Mouse (Mus musculus) left cerebral cortex, postnatal 4 days (tissue): ENCODE results near the gene Gfi1b. TPM values are rescaled to one million over a fixed set of nuclear protein-coding genes. Genes with fewer than 3 reads are reported as not detected.

ENCODE experiments used
- DNase-seq: peaks from one replicate; pipeline ENCODE4 v3.0.0-alpha.2; 2022
- intact Hi-C: fragments of 180-260 bp; cut with DNase I; formaldehyde crosslinking; loops from one replicate; pipeline ENCODE4 v1.15.1; 2025
- total RNA-seq, 2 experiments: library from RNA; stranded (reverse); gene quantifications; 2 replicates each; pipeline ENCODE4 v1.2.3; 2021

The Gfi1b gene
- total RNA-seq, 2 experiments from 2014 or later = not detected

GRCm38 (mm10) chr2:28624870-28625269 lies 3.1 kb upstream of the Gfi1b start:
- intact Hi-C loops = no loop called here
- no peak for DNase-seq

GRCm38 (mm10) chr2:28622521-28623124 lies 841 bp upstream of the Gfi1b start:
- DNase-seq = peak; percentile 62
- intact Hi-C loops = no loop called here

- intact Hi-C loops = no loop called here
- no peak for DNase-seq
Observed at GRCm38 (mm10) chr2:28621111-28621510, 671 bp downstream of the Gfi1b start.

DNA sequence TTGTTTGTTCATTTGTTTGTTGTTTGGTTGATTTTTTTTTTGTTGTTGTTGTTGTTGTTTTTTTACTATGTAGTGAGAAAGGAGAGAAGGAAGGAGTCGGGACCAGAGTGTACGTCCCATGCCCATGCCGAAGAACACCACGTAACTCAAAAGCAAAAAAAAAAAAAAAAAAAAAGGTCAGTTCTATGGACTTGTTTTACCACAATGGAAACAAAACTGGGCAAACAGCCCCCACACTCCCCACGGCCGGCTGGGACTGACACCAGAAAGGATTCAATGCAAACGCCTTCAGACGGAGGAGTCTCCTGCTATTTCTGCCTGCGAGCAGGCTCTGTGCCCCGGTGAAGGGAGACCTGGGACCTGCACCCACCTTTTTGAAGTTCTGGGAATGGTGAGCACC lies 1.3 kb downstream of the Gfi1b start:
- intact Hi-C loops = no loop called here
- no peak for DNase-seq

DNA sequence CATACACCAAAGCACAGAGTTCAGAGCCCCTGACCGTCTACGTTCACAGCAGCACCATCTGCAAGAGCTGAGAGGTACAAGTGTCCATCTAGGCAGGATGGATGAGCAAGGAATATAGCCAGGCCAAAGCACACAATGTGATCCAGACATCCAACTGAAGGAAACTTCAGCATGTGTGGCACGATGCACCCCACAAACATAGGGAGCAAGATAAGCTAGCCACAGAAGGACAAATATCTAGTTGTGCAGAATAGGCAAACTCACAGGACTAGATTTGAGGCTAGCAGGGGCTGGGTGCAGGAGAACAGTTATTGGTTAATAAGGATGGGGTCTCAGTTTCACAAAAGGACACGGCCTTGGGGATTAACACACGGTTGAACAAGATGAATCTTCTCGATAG lies 2.4 kb downstream of the Gfi1b start:
- intact Hi-C loops = no loop called here
- DNase-seq = no peak

DNA sequence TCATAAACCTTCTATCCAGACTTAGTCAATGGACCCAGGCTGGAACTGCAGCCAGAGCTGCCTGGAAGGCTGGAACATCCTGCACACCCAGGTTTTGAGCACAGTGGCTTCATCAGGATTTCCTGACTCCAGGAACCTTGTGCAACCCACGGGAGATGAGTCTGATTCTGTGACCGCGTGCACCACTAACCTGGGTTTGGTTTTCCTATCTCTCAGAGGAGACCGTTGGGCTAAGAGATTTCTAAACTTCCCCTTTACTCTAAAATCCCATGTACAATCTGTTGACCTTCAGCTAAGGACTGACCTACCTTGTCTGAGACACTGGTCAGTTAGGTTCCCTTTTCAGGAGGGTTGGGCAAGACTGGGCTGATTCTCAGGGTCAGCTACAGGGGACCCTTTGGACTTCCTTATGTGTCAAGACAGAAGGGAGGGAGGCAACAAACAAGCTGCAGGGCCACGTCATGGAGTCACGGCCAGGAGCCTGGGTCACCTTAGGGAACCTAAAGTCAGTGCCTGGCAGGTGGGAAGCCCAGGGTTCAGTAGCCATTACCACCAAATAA lies 2.9 kb downstream of the Gfi1b start:
- DNase-seq = no peak
- intact Hi-C loops = no loop called here

DNA sequence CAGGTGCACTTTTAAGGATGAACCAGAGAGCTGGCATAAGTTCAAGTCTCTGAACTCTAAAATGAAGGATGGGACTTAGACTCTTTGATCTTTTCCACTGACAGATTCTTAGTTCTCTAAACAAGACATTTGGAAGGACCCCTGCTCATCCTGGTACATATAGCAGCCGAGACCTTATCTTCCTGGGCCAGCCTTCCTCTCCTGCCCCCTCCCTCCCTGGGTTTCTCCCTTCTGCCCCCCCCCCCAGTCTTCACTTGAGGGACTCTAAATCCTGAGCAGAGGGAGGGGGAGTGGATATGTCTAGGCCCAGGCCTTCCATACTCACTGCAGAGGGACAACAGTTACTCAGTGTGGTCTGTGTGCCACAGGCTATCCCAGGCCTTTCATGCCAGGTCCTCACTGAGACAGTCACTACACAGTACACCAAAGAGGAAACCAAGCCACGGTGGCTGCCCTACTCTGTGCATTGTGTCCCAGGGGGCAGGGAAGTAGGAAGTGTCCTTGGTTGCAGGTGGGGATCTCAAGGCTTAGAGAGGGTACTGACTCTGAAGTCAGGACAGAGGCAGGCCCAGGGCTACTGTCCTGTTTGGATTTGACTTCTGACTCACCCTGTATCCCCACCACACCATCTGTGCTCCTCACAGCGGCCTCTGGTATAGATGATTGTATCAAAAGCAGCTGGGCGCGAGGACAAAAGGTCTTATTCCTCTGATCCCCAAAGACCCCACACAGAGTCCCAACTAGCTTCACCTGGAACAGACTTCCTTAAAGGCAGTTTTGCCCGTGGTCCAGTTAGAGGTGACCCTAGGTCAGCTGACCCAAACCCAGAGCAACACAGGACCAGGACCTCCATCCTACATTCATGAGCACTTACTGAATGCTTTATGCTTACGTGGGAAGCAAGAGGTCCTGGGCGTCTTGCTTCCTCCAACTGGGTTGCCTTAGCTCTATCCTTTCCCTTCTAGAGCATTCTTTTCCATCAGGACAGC lies 4.0 kb downstream of the Gfi1b start:
- no peak for DNase-seq
- intact Hi-C loops = no loop called here

DNA sequence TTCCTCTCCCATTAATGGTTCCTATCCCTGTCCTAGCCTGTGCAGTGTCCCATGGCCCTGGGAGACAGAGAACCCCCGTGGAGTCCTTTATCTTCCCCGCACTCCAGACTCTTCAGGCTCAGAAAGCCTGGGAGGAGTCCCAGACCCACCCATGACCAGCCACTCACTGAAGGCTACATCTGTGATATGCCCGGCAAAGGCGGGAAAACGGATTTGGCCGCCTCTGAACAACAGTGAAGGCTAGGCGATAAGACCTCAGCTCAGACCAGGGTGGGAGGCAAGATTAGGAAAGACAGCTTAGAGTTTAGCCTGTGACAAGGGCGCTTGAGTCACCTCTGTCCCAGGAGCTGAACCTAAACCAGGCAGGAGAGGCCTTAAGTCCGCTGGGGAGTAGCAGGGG lies 4.9 kb downstream of the Gfi1b start:
- intact Hi-C loops = no loop called here

GRCm38 (mm10) chr2:28616358-28616757 lies 5.4 kb downstream of the Gfi1b start:
- intact Hi-C loops = no loop called here
- no peak for DNase-seq

More for the DNA sequence above, 4.9 kb downstream of the Gfi1b start:
- no peak for DNase-seq

DNA sequence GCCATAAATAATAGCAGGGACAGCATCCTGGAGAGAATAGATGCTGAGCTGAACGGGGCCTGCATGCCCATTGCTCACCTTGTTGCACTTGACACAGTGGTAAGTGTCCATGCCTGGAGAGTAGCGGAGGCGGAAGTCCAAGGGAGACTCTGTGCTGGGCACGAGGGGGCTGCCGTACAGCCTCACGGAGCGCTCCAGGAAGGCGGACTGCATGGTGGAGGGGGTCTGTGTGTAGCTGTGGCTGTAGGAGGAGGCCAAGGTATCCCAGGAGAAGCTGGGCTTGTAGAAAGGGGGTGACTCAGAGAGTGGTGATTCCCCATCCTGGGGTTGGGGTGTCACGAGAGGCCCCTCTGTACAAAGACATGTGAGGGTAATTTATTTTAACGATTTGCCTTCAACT lies 8.2 kb downstream of the Gfi1b start:
- intact Hi-C loops = no loop called here
- DNase-seq = no peak

DNA sequence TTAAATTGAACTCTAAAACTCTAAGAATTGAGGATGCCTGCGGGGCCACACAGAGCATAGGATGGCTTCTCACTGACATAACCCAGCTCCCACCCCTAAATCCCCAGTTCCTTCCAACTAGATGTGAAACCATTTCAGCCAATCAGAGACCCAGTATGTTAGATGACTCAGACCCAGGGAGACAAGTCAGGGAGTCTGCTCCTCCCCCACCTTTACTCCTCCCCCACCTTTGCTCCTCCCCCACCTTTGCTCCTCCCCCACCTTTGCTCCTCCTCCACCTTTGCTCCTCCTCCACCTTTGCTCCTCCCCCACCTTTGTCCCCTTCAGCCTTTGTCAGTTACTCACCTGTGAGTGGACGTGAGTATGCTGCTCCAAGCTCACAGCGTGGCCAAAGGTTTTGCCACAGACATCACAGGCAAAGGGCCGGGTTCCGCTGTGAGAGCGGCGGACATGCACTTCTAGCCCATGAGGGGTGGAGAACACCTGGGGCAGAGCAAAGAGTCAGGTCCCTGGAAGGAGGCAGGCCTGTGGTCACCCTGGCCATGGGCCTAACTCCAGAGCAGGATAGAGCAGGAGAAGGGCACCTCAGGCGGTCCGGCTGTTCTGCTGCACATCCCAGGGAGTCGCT lies 9.2 kb downstream of the Gfi1b start:
- DNase-seq = no peak
- intact Hi-C loops = no loop called here

DNA sequence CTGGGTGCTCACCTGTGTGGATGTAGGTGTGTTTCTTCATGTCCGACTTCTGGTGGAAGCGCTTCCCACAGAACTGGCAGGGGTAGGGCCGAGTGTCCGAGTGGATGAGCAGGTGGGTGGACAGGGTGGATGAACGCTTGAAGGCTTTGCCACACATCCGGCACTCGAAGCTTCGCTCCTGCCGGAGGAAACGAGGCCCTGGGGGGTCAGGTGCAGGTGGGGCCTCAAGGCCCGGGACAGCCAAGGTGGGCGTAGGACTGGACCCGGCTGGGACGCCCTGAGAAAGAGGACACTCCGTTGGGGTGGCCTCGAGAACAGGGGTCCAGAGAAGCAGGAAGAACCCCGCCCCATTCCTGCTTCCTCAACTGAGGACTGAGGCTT lies 10.4 kb downstream of the Gfi1b start:
- DNase-seq = no peak
- intact Hi-C loops = no loop called here

DNA sequence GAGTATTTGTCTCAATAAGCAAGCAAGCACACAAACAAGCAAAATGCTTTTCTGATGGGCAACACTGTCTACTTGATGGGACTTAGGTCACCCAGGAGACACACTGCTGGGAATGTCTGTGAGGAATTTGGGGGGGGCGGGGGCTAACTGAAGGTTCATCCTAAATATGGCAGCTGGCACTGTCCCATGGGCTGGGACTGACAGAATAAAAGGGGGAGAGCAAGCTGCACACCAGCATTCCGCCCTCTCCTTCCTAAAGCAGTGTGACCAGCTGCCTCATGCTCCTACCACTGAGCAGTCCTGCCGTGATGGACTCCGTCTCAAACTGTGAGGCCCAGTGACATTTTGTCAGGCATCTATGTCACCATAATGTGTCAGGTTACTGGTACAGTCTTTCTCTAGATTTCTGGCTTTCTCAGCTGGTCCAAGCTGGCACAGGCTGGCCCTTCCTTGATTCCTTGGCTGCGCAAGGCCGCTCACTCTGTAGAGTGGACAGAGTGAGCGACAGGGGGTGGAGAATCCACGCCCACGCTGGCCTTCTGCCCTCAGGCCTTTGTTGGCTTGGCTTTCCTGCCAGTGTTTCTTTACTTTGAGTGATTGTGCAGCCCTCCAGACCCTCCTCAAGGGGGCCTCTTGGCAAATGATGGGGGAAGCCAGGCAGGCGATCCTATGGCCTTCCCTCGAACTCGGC lies 10.9 kb downstream of the Gfi1b start:
- intact Hi-C loops = no loop called here
- DNase-seq = peak; percentile 72

GRCm38 (mm10) chr2:28609851-28610250 lies 11.9 kb downstream of the Gfi1b start:
- no peak for DNase-seq

GRCm38 (mm10) chr2:28607341-28608165 lies 14.2 kb downstream of the Gfi1b start:
- DNase-seq = no peak
- intact Hi-C loops = no loop called here

More at GRCm38 (mm10) chr2:28609851-28610250, 11.9 kb downstream of the Gfi1b start:
- intact Hi-C loops = no loop called here

GRCm38 (mm10) chr2:28606601-28607340 lies 15.0 kb downstream of the Gfi1b start:
- intact Hi-C loops = no loop called here
- DNase-seq = no peak

DNA sequence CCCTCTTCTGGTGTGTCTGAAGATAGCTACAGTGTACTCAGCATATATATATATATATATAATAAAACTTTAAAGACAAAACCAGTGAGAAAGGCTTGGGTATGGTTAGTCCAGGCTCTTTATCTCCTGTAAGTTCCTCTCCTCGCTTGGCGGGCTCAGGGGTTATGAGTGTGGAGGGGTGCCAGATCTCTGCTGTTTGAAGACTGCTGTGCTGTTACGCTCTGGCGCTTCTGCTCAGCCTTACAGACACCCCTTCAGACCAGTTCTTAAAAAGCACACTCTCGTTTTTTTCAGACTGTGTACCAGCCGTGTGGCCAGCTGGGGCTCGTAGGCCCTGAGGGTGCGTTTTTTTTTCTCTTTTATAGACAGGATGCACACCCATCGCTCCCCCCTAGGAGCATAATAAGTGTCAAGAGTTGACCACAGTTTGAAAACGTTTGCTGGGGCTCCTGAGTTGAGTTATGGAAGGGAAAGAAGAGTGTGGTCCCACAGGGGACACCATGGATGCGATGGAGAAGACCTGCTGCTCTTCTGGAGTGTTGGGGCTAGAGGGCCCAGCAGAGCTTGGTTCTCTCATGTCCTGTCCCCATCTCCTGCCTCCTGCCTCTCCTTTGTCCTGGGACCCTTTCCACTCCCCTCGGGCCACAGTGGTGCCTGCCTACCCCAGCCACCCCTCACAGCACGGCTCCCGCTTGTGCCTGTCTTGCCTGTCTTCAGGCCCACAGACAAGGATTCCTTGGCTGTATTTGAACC lies 15.8 kb downstream of the Gfi1b start:
- intact Hi-C loops = no loop called here
- DNase-seq = no peak

DNA sequence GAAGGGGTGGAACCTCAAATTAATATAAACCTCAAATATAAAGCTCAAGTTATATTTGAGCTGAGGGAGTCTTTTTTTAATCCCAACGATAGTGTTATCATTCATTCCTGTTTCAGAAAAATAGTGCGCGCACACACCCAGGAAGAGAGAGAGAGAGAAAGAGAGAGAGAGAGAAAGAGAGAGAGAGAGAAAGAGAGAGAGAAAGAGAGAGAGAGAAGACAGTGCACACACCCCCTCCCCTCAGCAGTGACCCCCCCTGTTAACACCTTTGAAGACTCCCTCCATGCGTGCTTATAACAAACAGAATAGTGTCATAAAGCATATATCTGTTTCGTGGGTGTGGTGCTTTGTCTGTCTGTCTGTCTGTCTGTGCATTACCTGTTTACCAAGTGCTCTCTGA lies 18.2 kb downstream of the Gfi1b start:
- intact Hi-C loops = no loop called here

More for the DNA sequence above, 18.2 kb downstream of the Gfi1b start:
- no peak for DNase-seq
